Mouse (Mus musculus) left cerebral cortex, postnatal 10 days (tissue): ENCODE measurements at regions not wholly inside any gene's neighbourhood (a gene's known extent, or its start where the extent isn't known, plus 50 kb on each side); places are given as distances from the start of the nearest gene placed in this dataset.
"Not testable (repeated sequence)": the region's sequence is repeated elsewhere in the genome, so short reads cannot be mapped to it uniquely, and the experiment has no call there.

Source experiments
- DNase-seq, 2 experiments: peaks; one replicate each; pipeline ENCODE4 v3.0.0; 2021 to 2022; ENCODE audit warnings: low spot score in 2 of 2, mixed read lengths in 1 of 2; ENCODE audit errors: extremely low spot score in 1 of 2
- intact Hi-C: fragments of 180-260 bp; cut with DNase I; formaldehyde crosslinking; loops from one replicate; pipeline ENCODE4 v1.15.1; 2025

- intact Hi-C loops: no loop called here
- no peak for DNase-seq
Measured at GRCm38 (mm10) chr16:65312947-65313346, 207.3 kb upstream of the Htr1f start.

- intact Hi-C loops: no loop called here
- DNase-seq: no peak
Measured at GRCm38 (mm10) chr16:65315052-65315451, 205.3 kb upstream of the Pou1f1 start.

DNA sequence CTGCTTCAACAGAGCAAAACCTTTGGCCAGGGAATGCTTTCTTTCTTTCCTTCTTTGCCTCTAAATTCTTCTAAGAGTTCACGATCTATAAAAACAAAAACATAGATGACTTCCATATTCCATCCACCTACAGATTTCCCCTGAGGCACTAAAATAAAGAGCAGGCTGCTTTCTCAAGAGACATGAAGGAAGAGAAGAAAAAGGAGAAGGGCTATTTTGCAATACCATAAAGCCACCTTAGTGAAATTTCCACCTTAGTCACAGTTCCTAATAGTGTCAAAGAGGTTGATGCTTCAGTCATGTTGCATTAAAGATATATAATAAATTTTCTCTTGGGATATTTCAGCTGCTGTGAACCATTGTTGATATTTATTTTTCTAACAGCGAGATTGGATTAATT lies 187.9 kb upstream of the Pou1f1 start:
- DNase-seq: no peak
- intact Hi-C loops: no loop called here

GRCm38 (mm10) chr16:65339225-65339624 lies 181.1 kb upstream of the Pou1f1 start:
- intact Hi-C loops: no loop called here
- DNase-seq: no peak

GRCm38 (mm10) chr16:65359881-65360280 lies 160.4 kb upstream of the Pou1f1 start:
- no peak for DNase-seq
- intact Hi-C loops: no loop called here

DNA sequence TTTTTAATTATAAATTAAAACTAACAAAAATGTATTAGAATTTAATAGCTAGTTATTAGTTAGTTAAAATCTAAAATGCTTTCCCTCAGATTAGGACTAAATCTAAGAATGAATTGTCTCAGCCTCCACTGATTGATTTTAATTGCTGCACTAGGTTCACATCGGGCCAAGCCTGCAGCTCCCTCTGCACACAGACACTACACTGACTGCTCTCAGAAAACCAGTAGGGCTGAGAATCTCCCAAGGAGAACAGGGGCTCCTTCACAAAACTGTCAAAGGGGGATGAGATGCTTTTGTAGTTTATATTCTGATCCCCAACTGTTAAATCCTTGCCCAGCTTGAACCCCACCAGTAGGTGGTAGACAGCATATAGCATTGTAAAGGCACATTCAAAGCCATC lies 151.0 kb upstream of the Pou1f1 start:
- DNase-seq: no peak
- intact Hi-C loops: no loop called here

DNA sequence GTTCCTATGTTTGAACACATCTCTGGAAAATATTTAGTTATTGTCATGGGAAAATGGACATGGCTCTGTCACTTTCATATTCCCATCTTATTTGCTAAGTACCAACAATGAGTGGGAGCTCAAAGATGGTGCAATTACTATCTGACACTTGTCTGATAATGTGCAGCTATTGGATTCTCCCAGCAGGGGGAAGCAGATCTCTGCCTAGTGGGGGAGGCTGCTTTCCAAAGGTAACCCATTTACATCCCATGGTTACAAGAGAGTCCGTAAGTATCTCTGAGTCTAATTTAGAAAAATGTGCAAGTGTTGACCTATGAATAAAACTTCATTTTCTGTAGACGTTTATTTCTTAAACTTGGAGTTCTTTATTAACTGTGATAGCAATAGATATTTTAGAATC lies 149.4 kb upstream of the Pou1f1 start:
- no peak for DNase-seq
- intact Hi-C loops: loop anchor here (5.0 kb wide), 1 partner anchor 101 kb away; no protein-coding TSS in a partner anchor

DNA sequence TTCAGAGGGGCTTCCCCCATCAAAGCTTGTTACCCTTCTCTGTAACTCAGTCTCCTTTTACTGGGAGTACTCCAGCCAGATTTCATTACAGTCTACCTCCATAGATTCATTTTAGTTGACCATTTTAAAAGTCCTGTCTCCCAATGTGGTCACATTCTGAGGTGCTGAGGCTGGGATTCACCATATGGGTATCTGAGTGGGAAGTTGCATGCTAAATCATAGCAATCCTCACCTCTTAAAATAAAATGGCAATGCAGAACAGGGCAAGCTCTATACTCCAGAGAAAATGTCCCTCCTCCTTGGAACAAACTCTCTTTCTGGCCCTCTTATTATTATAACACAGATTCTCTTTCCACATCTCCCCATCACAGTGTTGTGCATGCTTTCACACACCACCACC lies 143.8 kb upstream of the Pou1f1 start:
- intact Hi-C loops: no loop called here
- DNase-seq: no peak

- DNase-seq: no peak
- intact Hi-C loops: no loop called here
Measured at GRCm38 (mm10) chr16:65378276-65378675, 142.0 kb upstream of the Pou1f1 start.

DNA sequence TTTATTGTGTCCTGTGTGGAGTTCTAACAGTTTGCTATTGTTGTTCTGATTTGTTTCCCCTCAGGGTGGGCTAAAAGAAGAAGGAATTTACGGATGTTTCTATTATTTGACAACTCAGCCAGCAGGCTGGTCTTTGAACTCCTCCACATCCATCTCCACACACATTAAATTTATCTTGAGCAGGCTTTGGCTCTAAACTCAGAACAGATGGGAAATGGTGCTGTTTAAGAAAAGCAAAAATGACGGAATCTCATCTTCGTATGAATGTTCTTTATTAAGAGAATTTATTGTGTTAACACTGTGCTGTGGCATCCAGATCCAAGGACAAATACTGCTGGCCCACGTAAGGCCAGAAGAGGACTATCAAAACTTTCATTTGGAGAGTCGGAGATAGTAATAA lies 140.4 kb upstream of the Pou1f1 start:
- intact Hi-C loops: no loop called here
- DNase-seq: peak in 1 of 2 experiments; percentile 9

DNA sequence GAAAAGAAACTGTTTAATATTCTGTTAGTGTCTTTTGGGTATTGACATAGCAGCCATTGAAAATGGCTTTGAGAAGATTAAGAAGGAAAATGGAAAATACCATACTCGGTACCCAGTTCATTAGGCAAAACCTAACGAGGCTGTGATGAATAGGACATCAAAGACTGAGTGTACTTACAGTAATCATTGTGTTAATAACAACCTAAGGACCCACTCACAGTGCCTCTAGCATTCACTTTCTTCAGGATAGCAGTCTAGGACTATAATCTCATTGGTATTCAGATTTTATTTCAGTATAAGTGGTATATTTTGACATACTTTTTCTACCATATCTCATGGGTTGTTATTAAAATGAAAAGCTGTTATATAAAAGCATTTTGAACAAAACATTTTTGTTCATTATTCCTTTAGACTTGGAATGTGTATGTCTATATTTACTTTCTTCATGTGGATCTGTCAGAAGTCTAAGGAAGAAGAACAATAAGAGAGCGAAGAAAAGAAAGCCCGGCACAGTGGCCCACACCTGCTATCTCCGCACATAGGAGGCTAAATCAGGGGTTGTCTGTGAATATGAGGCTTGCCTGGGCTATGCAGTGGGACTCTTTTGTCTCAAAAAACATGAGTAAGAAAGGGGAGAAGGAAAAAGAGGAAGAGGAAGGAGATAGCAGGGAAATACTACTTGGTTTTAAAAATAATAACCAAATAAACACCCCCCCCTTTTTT lies 116.2 kb upstream of the Pou1f1 start:
- DNase-seq: no peak
- intact Hi-C loops: no loop called here

GRCm38 (mm10) chr16:65404816-65405215 lies 115.5 kb upstream of the Pou1f1 start:
- DNase-seq: no peak
- intact Hi-C loops: no loop called here

DNA sequence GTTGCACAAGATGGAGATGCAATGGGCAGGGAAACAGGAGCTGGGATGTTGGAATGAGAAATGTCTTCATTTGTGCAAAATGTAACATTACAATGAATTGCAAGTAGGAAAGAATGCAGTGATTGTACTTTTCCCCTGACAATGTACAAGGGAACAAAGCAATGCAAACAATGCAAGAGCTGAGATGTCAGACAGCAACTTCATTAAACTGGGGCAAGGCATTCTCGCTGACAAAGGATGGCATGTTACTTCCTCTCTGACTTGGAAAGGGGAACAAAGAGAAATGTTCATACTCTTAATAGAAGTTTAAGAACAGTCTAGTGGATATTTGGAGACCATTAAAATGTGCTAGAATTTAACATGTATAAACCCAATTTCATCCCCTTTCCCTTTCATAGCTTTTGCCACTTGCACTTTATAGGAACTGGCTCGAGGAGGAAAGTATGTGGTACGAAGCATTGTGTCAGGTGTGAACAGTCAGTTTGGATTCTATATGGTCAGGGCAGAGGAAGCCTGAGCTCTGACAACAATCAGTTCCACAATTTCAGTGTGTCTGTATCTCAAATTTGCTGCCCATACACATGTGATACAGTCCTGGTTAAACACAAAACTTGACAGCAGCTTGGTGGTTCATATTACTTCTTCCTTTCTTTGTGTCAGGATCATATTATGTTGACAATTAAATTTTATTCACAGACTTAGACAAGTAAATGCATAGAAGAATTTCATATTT lies 114.3 kb upstream of the Pou1f1 start:
- intact Hi-C loops: no loop called here
- DNase-seq: no peak

- intact Hi-C loops, DNase-seq: not testable (repeated sequence)
Measured at GRCm38 (mm10) chr16:65432046-65432445, 88.3 kb upstream of the Pou1f1 start.

- DNase-seq: no peak
- intact Hi-C loops: no loop called here
Measured at GRCm38 (mm10) chr16:65436076-65436475, 84.2 kb upstream of the Pou1f1 start.

- DNase-seq: no peak
Measured at GRCm38 (mm10) chr16:65441954-65442353, 78.4 kb upstream of the Pou1f1 start.

DNA sequence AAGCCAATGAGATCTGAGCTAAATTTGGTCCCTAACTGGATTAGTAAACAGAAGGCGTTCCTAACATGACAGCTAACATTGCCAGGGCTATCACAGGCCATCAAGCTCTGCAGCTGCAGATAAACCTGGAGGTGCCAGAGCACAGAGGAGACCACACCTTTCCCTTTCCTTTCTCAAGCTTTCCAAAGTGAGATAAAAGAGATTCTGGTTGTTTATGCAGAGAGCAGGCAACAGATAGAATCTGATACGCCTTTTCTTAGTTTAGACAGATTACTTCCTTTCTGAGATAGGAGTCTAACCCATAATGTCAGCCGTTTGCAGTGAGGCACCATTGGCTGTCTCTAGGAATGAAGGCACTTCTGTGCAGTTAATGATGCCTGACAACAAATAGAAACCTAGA lies 71.5 kb upstream of the Pou1f1 start:
- intact Hi-C loops: no loop called here
- no peak for DNase-seq

More at GRCm38 (mm10) chr16:65441954-65442353, 78.4 kb upstream of the Pou1f1 start:
- intact Hi-C loops: no loop called here

GRCm38 (mm10) chr16:65450706-65451105 lies 69.6 kb upstream of the Pou1f1 start:
- intact Hi-C loops: no loop called here
- DNase-seq: no peak

DNA sequence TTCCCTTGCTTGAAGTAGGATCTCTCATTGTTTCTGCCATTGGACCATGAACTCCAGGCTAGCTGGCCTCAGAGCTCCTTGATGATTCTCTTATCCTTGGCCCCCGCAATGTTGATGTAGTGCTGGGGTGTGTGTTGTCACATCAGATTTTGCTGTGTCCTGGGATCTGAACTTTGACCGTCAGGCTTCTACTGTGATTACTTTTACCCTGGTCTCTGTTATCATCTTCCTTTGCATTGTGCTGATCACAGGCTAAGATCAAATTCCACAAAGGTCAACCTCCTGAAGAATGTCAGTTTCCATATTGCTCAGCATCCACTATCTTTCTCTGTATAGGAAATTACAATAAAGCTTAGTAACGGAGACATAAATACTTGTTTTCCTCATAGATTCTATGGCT lies 68.4 kb upstream of the Pou1f1 start:
- DNase-seq: no peak

DNA sequence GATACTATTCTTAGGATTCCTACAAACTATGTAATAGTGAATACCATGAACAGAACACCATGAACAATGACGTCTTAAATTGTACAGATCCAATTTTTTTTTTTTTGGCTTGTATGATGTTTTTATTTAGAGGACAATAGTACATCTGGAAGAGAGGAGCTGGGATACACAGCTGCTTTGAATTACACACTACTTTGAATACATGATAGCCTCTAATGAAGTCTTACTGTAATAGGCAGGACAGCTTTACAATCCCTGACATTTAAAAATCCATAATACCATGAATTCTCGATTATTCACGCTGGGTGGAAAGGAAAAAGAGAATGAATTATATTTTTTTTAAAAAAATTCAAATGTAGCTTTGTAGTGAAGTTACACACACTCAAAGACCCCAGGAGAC lies 63.4 kb upstream of the Pou1f1 start:
- DNase-seq, intact Hi-C loops: not testable (repeated sequence)

More for the DNA sequence above, 68.4 kb upstream of the Pou1f1 start:
- intact Hi-C loops: no loop called here
